Mouse (Mus musculus) retina, postnatal 7 days (tissue): Measurements from ENCODE around the gene Cd209d.
"Not testable (repeated sequence)": the region's sequence is repeated elsewhere in the genome, so short reads cannot be mapped to it uniquely, and the experiment has no call there.

Source experiments
- DNase-seq: peaks from one replicate; pipeline ENCODE4 v3.0.0-alpha.2; 2012; ENCODE audit warnings: low read depth, low spot score

Gene Cd209d

DNA sequence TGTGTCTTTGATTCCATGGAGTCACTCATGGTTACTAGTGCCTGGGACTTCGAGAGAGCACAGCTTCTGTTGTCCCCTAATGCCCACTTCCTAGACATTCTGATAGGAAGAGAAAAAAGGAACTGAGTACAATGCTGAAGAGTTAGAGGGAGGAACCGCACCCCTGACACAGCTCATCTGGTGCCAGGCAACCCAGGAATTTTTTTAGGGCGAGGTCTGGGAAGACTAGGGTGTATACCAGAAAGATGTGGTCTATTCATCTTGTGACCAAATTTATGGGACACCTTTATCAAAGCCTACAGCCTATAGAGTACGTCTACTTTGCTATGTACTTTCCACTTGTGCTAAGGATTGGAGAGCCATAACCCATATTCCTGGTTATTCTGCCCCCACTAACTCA, at the start of gene Cd209d:
Cd209d (minus strand) TSS at position 101 of the 400 bp plus-strand sequence.
- DNase-seq = no peak

DNA sequence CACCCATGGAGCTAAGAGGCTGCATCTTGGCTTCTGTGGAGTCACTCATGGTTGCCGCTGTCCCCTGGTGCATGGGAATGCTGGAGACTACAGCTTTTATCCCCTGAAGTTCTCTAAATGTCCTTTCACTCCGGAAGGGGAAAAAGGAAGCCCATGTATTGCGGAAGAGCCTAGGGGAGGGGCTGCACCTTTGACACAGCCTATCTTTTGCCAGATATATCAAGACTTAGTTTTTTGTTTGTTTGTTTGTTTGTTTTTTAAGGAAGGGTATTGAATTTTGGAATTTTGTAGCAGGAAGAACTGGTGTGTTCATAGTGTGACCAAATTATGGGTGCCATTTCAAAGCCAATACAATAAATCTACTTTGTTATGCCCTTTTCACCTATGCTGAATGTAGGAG, 48.4 kb upstream of the Cd209d start, which contains the start of gene Cd209b:
Cd209b (minus strand) TSS at position 101 of the 400 bp plus-strand sequence.
- no peak for DNase-seq

DNA sequence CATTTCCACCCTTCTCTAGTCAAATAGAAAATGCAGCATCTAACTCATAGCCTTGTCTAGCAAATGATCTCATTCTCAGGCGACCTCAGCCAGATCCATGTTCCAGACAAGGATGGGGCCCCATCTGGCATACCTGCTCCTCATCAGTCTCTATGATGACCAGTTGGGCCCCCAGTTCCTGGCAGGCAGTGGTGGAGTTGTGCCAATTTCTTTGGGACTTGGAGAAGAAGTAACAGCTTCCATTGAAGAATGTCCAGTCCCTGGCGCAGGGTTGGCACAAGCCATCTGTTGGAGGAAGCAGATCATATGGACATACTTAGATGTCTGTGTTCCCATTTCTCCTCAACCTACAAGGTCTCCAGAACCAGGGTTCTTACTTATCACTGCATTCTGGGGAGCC, 2.2 kb downstream of the Cd209d start:
- DNase-seq = no peak

DNA sequence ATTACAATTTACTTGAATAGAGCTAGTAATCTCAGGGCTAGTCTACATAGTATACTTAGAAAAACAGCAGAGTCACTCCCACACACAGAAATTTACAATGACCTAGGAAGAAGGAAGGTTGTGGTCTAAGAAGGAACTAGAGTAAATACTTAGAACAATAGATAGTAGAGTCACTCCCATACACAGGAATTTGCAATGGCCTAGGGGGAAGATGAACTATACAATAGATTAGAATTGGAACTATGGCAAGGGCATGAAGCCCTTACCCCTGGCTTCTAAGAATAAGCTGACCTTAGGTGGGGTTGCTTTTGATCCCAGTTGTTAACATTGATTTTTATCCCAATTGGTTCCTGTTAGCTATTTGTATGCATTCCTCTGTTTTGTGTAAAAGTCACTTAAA, 15.6 kb downstream of the Cd209d start:
- DNase-seq = not testable (repeated sequence)

DNA sequence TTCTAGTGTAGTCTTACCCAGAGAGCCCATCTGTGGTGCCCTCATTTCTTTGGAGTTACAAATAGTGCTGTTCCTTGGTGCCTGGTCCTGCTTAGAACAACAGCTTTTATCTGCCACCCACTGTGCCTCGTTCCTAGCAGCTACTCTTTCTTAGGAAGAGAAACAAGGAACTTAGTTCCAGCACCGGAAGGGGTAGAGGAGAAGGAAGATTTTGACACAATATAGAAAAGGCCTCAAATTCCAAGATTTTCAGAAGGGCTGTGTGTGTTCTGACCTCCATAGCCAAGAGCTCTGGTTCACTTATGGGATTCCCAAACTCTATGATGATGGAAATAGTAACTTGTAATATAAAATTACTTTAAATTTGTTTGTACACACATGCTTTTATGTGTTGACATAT, 24.1 kb downstream of the Cd209d start, which contains the start of gene Cd209e:
Cd209e (minus strand) TSS at position 101 of the 400 bp plus-strand sequence.
- no peak for DNase-seq
